Comparison of ENCODE assay signal across 8 mouse cellular contexts in the genomic region with DNA sequence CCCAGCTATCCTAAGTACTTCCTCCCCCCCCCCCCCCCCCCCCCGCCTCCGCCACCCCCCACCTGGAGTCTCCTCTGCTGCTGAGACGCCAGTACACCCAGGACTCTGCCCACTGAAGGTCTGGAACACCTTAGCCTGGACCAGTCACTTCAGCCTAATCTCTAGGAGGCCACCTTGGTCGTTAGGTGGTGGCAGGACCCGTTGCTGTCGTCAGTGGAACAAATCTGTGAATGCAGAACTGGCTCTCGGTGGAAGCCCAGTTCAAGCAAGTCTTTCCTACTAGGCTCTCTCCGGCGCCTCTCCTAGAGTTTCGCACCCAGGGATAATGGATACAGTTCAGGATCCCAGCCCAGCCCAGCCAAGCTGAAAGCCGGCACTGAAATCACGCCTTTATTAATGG. TPM values are rescaled to one million over a fixed set of nuclear protein-coding genes. Genes with fewer than 3 reads are reported as not detected.
DNase-seq lines count a peak whose midpoint lies in the region; ATAC-seq and TF ChIP-seq lines count a peak whose summit lies in the region.

No protein-coding gene starts in this region.

- intact Hi-C loops in gastrocnemius, postnatal 36 days (cut with DNase I), result loop anchor here (1.0 kb wide), 1 partner anchor 15 kb away; no protein-coding TSS in a partner anchor

- TF ChIP-seq CTCF in lung, adult 2 months (IDR thresholded peaks at IDR 0.05; ENCODE audit: insufficient read depth, low read length), result no peak
- no peak for TF ChIP-seq CTCF in kidney, postnatal 0 days (IDR thresholded peaks at IDR 0.05; ENCODE audit: low read depth)

- no peak for TF ChIP-seq POLR2A in lung, adult 2 months (IDR thresholded peaks at IDR 0.05; ENCODE audit: borderline replicate concordance, extremely low read depth, low read depth, low read length)

- H3K4me1 ChIP-seq in lung, adult 2 months (ENCODE audit: control insufficient read depth, insufficient read depth, low read length), result peaks cover 5% of the 10 kb centered on the region; the same call in 1 of the 2 replicates
- peaks cover 35% of the 10 kb centered on the region for H3K4me1 ChIP-seq in forebrain, embryonic 12.5 days
- peaks cover 5% of the 10 kb centered on the region; the same call in 1 of the 2 replicates for H3K4me1 ChIP-seq in kidney, postnatal 0 days (replicated peaks; ENCODE audit: insufficient read depth, low read length)
- peaks cover 14% of the 10 kb centered on the region for H3K4me1 ChIP-seq in midbrain, embryonic 16.5 days (ENCODE audit: control insufficient read depth, insufficient read depth, low read length)

- no peak overlapping the region for H3K27ac ChIP-seq in forebrain, embryonic 12.5 days
- H3K27ac ChIP-seq in kidney, postnatal 0 days, result peak overlapping the region; percentile 51; the same call in 1 of the 2 replicates
- H3K27ac ChIP-seq in midbrain, embryonic 16.5 days (ENCODE audit: low read length), result no peak overlapping the region

- peak overlapping the region; percentile 27 for H3K4me3 ChIP-seq in lung, adult 2 months (replicated peaks; ENCODE audit: extremely low read depth, low read depth, low read length)
- peak overlapping the region; percentile 29 for H3K4me3 ChIP-seq in forebrain, embryonic 12.5 days (replicated peaks)
- peak overlapping the region; percentile 18; the same call in 1 of the 2 replicates for H3K4me3 ChIP-seq in kidney, postnatal 0 days (replicated peaks; ENCODE audit: low read depth, low read length)
- H3K4me3 ChIP-seq in midbrain, embryonic 16.5 days (ENCODE audit: low read depth, low read length), result no peak overlapping the region; the same call in 1 of the 2 replicates

- no peaks in the 10 kb centered on the region for H3K9me3 ChIP-seq in forebrain, embryonic 12.5 days
- H3K9me3 ChIP-seq in kidney, postnatal 0 days (replicated peaks; ENCODE audit: low read length), result no peaks in the 10 kb centered on the region
- H3K9me3 ChIP-seq in midbrain, embryonic 16.5 days (replicated peaks; ENCODE audit: control insufficient read depth, low read length, poor library complexity, severe bottlenecking), result no peaks in the 10 kb centered on the region

- H3K36me3 ChIP-seq in forebrain, embryonic 12.5 days (replicated peaks), result no peaks in the 10 kb centered on the region
- no peaks in the 10 kb centered on the region for H3K36me3 ChIP-seq in kidney, postnatal 0 days (ENCODE audit: insufficient read depth, low read length)
- no peaks in the 10 kb centered on the region for H3K36me3 ChIP-seq in midbrain, embryonic 16.5 days (ENCODE audit: control insufficient read depth, insufficient read depth, low read length)

- WGBS in lung, adult 2 months, result 8% methylated on average over 10 of the region's 12 CpGs
- 27% methylated on average over 9 of the region's 12 CpGs for WGBS in forebrain, embryonic 12.5 days
- 22% methylated on average over 10 of the region's 12 CpGs for WGBS in kidney, postnatal 0 days
- WGBS in midbrain, embryonic 16.5 days, result 28% methylated on average over 9 of the region's 12 CpGs

- peak overlapping the region; percentile 57 for H3K4me2 ChIP-seq in forebrain, embryonic 12.5 days
- H3K4me2 ChIP-seq in kidney, postnatal 0 days (ENCODE audit: low read length), result peak overlapping the region; percentile 54
- peak overlapping the region; percentile 56 for H3K4me2 ChIP-seq in midbrain, embryonic 16.5 days (ENCODE audit: low read length)

- H3K27me3 ChIP-seq in forebrain, embryonic 12.5 days, result peaks cover 57% of the 10 kb centered on the region
- peaks cover 23% of the 10 kb centered on the region for H3K27me3 ChIP-seq in kidney, postnatal 0 days (ENCODE audit: insufficient read depth, low read length)
- H3K27me3 ChIP-seq in midbrain, embryonic 16.5 days (ENCODE audit: control insufficient read depth, insufficient read depth, low read depth, low read length), result peaks cover 25% of the 10 kb centered on the region

- no peak for DNase-seq in lung, adult 2 months
- DNase-seq in lung, postnatal 25 days (ENCODE audit: low spot score), result no peak
- no peak for DNase-seq in kidney, postnatal 0 days (ENCODE audit: low spot score)
- DNase-seq in thymus, postnatal 14 days, result no peak
- DNase-seq in gastrocnemius, postnatal 36 days, result no peak

- ATAC-seq in forebrain, embryonic 12.5 days (ENCODE audit: low FRiP score), result no peak
- ATAC-seq in kidney, postnatal 0 days (replicated peaks; ENCODE audit: low FRiP score, low read depth), result no peak
- no peak for ATAC-seq in midbrain, embryonic 16.5 days
- no peak for ATAC-seq in inflammation-experienced regulatory T-cells, adult 6 months

- H3K9ac ChIP-seq in forebrain, embryonic 12.5 days, result no peak overlapping the region
- H3K9ac ChIP-seq in kidney, postnatal 0 days (ENCODE audit: low read depth, low read length), result no peak overlapping the region
- H3K9ac ChIP-seq in midbrain, embryonic 16.5 days (ENCODE audit: low read depth, low read length), result no peak overlapping the region

RNA-seq across cellular contexts. Expression of a gene that starts 4.5 kb away (rescaled TPM):
- polyA plus RNA-seq in lung, adult 2 months (2012; rRNA removed), result 3.4 and 4.5 TPM in 2 replicates
- polyA plus RNA-seq in forebrain, embryonic 12.5 days (2016; fragmentation: Nextera tagmentation; extraction: Ambion mirVana), result 0.97 and 2.2 TPM in 2 replicates
- polyA plus RNA-seq in kidney, postnatal 0 days (2015; fragmentation: Nextera tagmentation; extraction: Ambion mirVana), result 1.4 and 1.5 TPM in 2 replicates
- 5.7 and 8.2 TPM in 2 replicates for polyA plus RNA-seq in midbrain, embryonic 16.5 days (2015; fragmentation: Nextera tagmentation; extraction: Ambion mirVana)
- polyA plus RNA-seq in inflammation-experienced regulatory T-cells, adult 6 months (2017; shearing (Covaris generic)), result not detected
- total RNA-seq in gastrocnemius, postnatal 36 days (2021), result under 1 TPM; 0.56 to 0.81 TPM

RNA-seq across cellular contexts. Expression of a gene that starts 14.0 kb away (rescaled TPM):
- 21.3 and 23.1 TPM in 2 replicates for polyA plus RNA-seq in lung, adult 2 months (2012; rRNA removed)
- polyA plus RNA-seq in forebrain, embryonic 12.5 days (2016; fragmentation: Nextera tagmentation; extraction: Ambion mirVana), result 0.24 and 0.50 TPM in 2 replicates
- polyA plus RNA-seq in kidney, postnatal 0 days (2015; fragmentation: Nextera tagmentation; extraction: Ambion mirVana), result 2.7 and 2.8 TPM in 2 replicates
- polyA plus RNA-seq in midbrain, embryonic 16.5 days (2015; fragmentation: Nextera tagmentation; extraction: Ambion mirVana), result 0.15 TPM in 2 replicates
- polyA plus RNA-seq in inflammation-experienced regulatory T-cells, adult 6 months (2017; shearing (Covaris generic)), result not detected
- 1 to 10 TPM in 1 of 2 experiments, under 1 TPM in 1; 0.59 to 1.0 TPM for total RNA-seq in gastrocnemius, postnatal 36 days (2021)

RNA-seq across cellular contexts. Expression of a gene that starts 24.9 kb away (rescaled TPM):
- 19.0 and 22.2 TPM in 2 replicates for polyA plus RNA-seq in lung, adult 2 months (2012; rRNA removed)
- 1.4 and 1.7 TPM in 2 replicates for polyA plus RNA-seq in forebrain, embryonic 12.5 days (2016; fragmentation: Nextera tagmentation; extraction: Ambion mirVana)
- polyA plus RNA-seq in kidney, postnatal 0 days (2015; fragmentation: Nextera tagmentation; extraction: Ambion mirVana), result 38.6 and 38.7 TPM in 2 replicates
- polyA plus RNA-seq in midbrain, embryonic 16.5 days (2015; fragmentation: Nextera tagmentation; extraction: Ambion mirVana), result 0.61 and 0.69 TPM in 2 replicates
- under 1 TPM in 2 of 3 experiments, not detected in 1; 0.41 to 0.48 TPM for polyA plus RNA-seq in inflammation-experienced regulatory T-cells, adult 6 months (2017; shearing (Covaris generic))
- not detected for total RNA-seq in gastrocnemius, postnatal 36 days (2021)

RNA-seq across cellular contexts. Expression of a gene that starts 51.9 kb away (rescaled TPM):
- 52.4 and 60.4 TPM in 2 replicates for polyA plus RNA-seq in lung, adult 2 months (2012; rRNA removed)
- 393 and 406 TPM in 2 replicates for polyA plus RNA-seq in forebrain, embryonic 12.5 days (2016; fragmentation: Nextera tagmentation; extraction: Ambion mirVana)
- 200 and 219 TPM in 2 replicates for polyA plus RNA-seq in kidney, postnatal 0 days (2015; fragmentation: Nextera tagmentation; extraction: Ambion mirVana)
- polyA plus RNA-seq in midbrain, embryonic 16.5 days (2015; fragmentation: Nextera tagmentation; extraction: Ambion mirVana), result 247 and 263 TPM in 2 replicates
- polyA plus RNA-seq in inflammation-experienced regulatory T-cells, adult 6 months (2017; shearing (Covaris generic)), result 10 to 100 TPM; 32.6 to 44.0 (median 40.6) TPM
- total RNA-seq in gastrocnemius, postnatal 36 days (2021), result 10 to 100 TPM; 41.2 to 45.4 TPM

RNA-seq across cellular contexts. Expression of a gene that starts 59.3 kb away (rescaled TPM):
- 0.36 and 0.54 TPM in 2 replicates for polyA plus RNA-seq in lung, adult 2 months (2012; rRNA removed)
- not detected in 2 replicates for polyA plus RNA-seq in forebrain, embryonic 12.5 days (2016; fragmentation: Nextera tagmentation; extraction: Ambion mirVana)
- 0.75 and 0.83 TPM in 2 replicates for polyA plus RNA-seq in kidney, postnatal 0 days (2015; fragmentation: Nextera tagmentation; extraction: Ambion mirVana)
- polyA plus RNA-seq in midbrain, embryonic 16.5 days (2015; fragmentation: Nextera tagmentation; extraction: Ambion mirVana), result not detected in 2 replicates
- polyA plus RNA-seq in inflammation-experienced regulatory T-cells, adult 6 months (2017; shearing (Covaris generic)), result not detected
- not detected for total RNA-seq in gastrocnemius, postnatal 36 days (2021)
